Mouse (Mus musculus) brain, embryonic 14.5 days (tissue): Measurements from ENCODE around the gene Hoxd11.

Experiments used
- CTCF ChIP-seq: fragments of 200-500 bp; IDR thresholded peaks from 2 replicates; pipeline ENCODE4 v1.5.1; 2012; ENCODE audit warnings: inconsistent platforms, mild to moderate bottlenecking, moderate library complexity, borderline replicate concordance; ENCODE audit not compliant: insufficient read depth, insufficient read length; ENCODE audit errors: extremely low read depth
- POLR2A ChIP-seq: fragments of 200-500 bp; IDR thresholded peaks from 2 replicates; pipeline ENCODE4 v1.6.1; 2012; ENCODE audit warnings: mild to moderate bottlenecking, inconsistent platforms, borderline replicate concordance; ENCODE audit not compliant: poor library complexity, insufficient read depth, insufficient read length, severe bottlenecking; ENCODE audit errors: extremely low read depth

DNA sequence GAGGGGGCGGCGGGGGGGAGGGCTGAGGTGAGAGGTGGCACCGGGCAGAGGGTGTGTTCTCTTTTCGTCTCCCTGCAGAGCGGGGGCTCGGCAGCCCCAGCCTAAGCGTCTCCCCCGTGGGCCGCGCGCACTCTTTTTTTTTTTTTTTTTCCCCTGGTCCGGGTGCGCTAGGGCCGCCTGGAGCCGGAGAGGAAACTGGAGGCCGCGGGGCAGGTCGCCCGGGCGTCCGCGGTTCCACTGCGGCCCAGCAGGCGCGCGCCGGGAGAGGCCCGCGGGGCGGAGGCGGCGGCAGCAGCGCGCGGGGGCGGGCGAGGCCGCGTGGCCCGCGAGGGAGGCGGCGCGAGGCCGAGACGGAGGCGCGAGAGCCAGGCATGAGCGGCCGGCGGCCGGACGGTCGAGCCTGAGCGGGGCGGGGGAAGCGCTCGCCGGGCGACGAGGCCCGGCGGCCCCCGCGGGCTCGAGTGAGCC, 25.7 kb downstream of the Hoxd11 start:
- TF ChIP-seq POLR2A (no peak), CTCF (no peak)
